Mouse (Mus musculus): ENCODE data around the gene Pnlip.

The Pnlip gene

DNA sequence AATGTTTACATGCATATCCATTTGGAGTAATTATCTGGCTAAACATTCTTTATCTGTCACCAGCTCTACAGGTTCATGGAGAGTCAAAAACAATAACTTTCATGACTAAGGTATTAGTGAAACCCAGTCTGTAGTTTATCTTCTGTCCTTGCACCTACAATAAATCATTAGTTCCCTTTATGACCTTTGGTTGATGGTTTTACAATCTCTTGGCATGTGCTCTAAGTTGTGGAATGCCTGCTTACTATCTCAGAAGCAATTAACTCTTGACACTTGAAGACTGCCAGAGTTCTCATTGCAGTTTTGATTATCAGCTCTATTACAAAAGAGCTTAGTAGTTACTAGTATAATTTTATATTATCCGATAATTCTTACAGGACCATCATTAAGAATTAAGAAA, 36.6 kb downstream of the Pnlip start:
- Histone ChIP-seq H3K4me1 (replicated peaks; ENCODE audit: low read depth, low read length) (no peaks in the 10 kb centered on the region), H3K4me3 (replicated peaks; ENCODE audit: low read length) (no peak overlapping the region), H3K9me3 (ENCODE audit: low read length) (peaks cover 25% of the 10 kb centered on the region), H3K27me3 (ENCODE audit: insufficient read depth, low read length) (no peaks in the 10 kb centered on the region), H3K36me3 (ENCODE audit: insufficient read depth, low read length) (no peaks in the 10 kb centered on the region)
- no peak for TF ChIP-seq POU5F1 (IDR thresholded peaks at IDR 0.05; ENCODE audit: borderline replicate concordance, low read length)
- TF ChIP-seq CTCF (conservative IDR thresholded peaks at IDR 0.05; ENCODE audit: low read length): no peak
- TF ChIP-seq NANOG (IDR thresholded peaks at IDR 0.05; ENCODE audit: borderline replicate concordance, low read length): no peak

- no peaks in the 10 kb centered on the region for H3K4me1 ChIP-seq (replicated peaks; ENCODE audit: low read depth, low read length)
- H3K36me3 ChIP-seq (ENCODE audit: insufficient read depth, low read length): no peaks in the 10 kb centered on the region
- H3K9me3 ChIP-seq (ENCODE audit: low read length): peaks cover 13% of the 10 kb centered on the region
- H3K27me3 ChIP-seq (ENCODE audit: insufficient read depth, low read length): no peaks in the 10 kb centered on the region
- H3K4me3 ChIP-seq (replicated peaks; ENCODE audit: low read length): no peak overlapping the region
- TF ChIP-seq CTCF (conservative IDR thresholded peaks at IDR 0.05; ENCODE audit: low read length) (no peak), NANOG (IDR thresholded peaks at IDR 0.05; ENCODE audit: borderline replicate concordance, low read length) (no peak), POU5F1 (IDR thresholded peaks at IDR 0.05; ENCODE audit: borderline replicate concordance, low read length) (no peak)
Observed at GRCm38 (mm10) chr19:58695314-58695713, 43.0 kb downstream of the Pnlip start.

- Histone ChIP-seq H3K36me3 (ENCODE audit: insufficient read depth, low read length) (no peaks in the 10 kb centered on the region), H3K4me1 (replicated peaks; ENCODE audit: low read depth, low read length) (no peaks in the 10 kb centered on the region), H3K4me3 (replicated peaks; ENCODE audit: low read length) (no peak overlapping the region), H3K9me3 (ENCODE audit: low read length) (peaks cover 13% of the 10 kb centered on the region), H3K27me3 (ENCODE audit: insufficient read depth, low read length) (no peaks in the 10 kb centered on the region)
- TF ChIP-seq POU5F1 (IDR thresholded peaks at IDR 0.05; ENCODE audit: borderline replicate concordance, low read length) (no peak), CTCF (conservative IDR thresholded peaks at IDR 0.05; ENCODE audit: low read length) (no peak), NANOG (IDR thresholded peaks at IDR 0.05; ENCODE audit: borderline replicate concordance, low read length) (no peak)
Observed at GRCm38 (mm10) chr19:58696235-58696634, 43.9 kb downstream of the Pnlip start.

- Histone ChIP-seq H3K36me3 (ENCODE audit: insufficient read depth, low read length) (no peaks in the 10 kb centered on the region), H3K27me3 (ENCODE audit: insufficient read depth, low read length) (no peaks in the 10 kb centered on the region), H3K4me1 (replicated peaks; ENCODE audit: low read depth, low read length) (peaks cover 38% of the 10 kb centered on the region), H3K9me3 (ENCODE audit: low read length) (no peaks in the 10 kb centered on the region), H3K4me3 (replicated peaks; ENCODE audit: low read length) (no peak overlapping the region)
- TF ChIP-seq POU5F1 (IDR thresholded peaks at IDR 0.05; ENCODE audit: borderline replicate concordance, low read length): no peak
- no peak for TF ChIP-seq NANOG (IDR thresholded peaks at IDR 0.05; ENCODE audit: borderline replicate concordance, low read length)
- no peak for TF ChIP-seq CTCF (conservative IDR thresholded peaks at IDR 0.05; ENCODE audit: low read length)
Observed at GRCm38 (mm10) chr19:58704556-58704955, 52.3 kb downstream of the Pnlip start.

- Histone ChIP-seq H3K27me3 (ENCODE audit: insufficient read depth, low read length) (no peaks in the 10 kb centered on the region), H3K36me3 (ENCODE audit: insufficient read depth, low read length) (no peaks in the 10 kb centered on the region), H3K9me3 (ENCODE audit: low read length) (no peaks in the 10 kb centered on the region), H3K4me3 (replicated peaks; ENCODE audit: low read length) (no peak overlapping the region), H3K4me1 (replicated peaks; ENCODE audit: low read depth, low read length) (peaks cover 20% of the 10 kb centered on the region)
- TF ChIP-seq NANOG (IDR thresholded peaks at IDR 0.05; ENCODE audit: borderline replicate concordance, low read length) (no peak), POU5F1 (IDR thresholded peaks at IDR 0.05; ENCODE audit: borderline replicate concordance, low read length) (no peak), CTCF (conservative IDR thresholded peaks at IDR 0.05; ENCODE audit: low read length) (no peak)
Observed at GRCm38 (mm10) chr19:58708611-58709010, 56.3 kb downstream of the Pnlip start.

- no peaks in the 10 kb centered on the region for H3K36me3 ChIP-seq (ENCODE audit: insufficient read depth, low read length)
- no peak for TF ChIP-seq POU5F1 (IDR thresholded peaks at IDR 0.05; ENCODE audit: borderline replicate concordance, low read length)
- TF ChIP-seq NANOG (IDR thresholded peaks at IDR 0.05; ENCODE audit: borderline replicate concordance, low read length): no peak
- no peak for TF ChIP-seq CTCF (conservative IDR thresholded peaks at IDR 0.05; ENCODE audit: low read length)
- peaks cover 9% of the 10 kb centered on the region for H3K9me3 ChIP-seq (ENCODE audit: low read length)
- no peaks in the 10 kb centered on the region for H3K4me1 ChIP-seq (replicated peaks; ENCODE audit: low read depth, low read length)
- H3K27me3 ChIP-seq (ENCODE audit: insufficient read depth, low read length): no peaks in the 10 kb centered on the region
- H3K4me3 ChIP-seq (replicated peaks; ENCODE audit: low read length): no peak overlapping the region
Observed at GRCm38 (mm10) chr19:58717925-58718324, 65.6 kb downstream of the Pnlip start.

GRCm38 (mm10) chr19:58720439-58720838, 68.1 kb downstream of the Pnlip start:
- no peak for TF ChIP-seq CTCF (conservative IDR thresholded peaks at IDR 0.05; ENCODE audit: low read length)
- no peak for TF ChIP-seq POU5F1 (IDR thresholded peaks at IDR 0.05; ENCODE audit: borderline replicate concordance, low read length)
- TF ChIP-seq NANOG (IDR thresholded peaks at IDR 0.05; ENCODE audit: borderline replicate concordance, low read length): no peak
- no peak overlapping the region for H3K4me3 ChIP-seq (replicated peaks; ENCODE audit: low read length)

DNA sequence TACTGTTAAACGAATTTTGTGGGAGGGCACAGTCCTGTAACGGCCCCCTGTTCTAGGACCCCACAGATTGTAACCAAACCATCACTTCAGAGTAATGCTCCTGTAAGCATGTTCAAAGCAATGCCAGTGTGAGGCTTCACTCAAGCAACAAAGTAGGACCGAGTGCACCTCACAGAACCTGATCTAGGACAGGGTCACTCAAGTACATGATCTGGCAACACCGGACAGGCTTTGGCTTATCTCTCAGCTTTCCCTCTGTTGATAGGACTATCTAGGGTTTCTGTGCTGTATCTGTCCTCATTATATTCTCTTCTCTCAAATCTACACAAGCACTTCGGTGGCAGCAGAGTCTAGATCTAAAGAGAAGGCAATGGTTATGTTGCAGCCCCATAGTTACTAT, 74.3 kb downstream of the Pnlip start:
- Histone ChIP-seq H3K4me1 (replicated peaks; ENCODE audit: low read depth, low read length) (no peaks in the 10 kb centered on the region), H3K9me3 (ENCODE audit: low read length) (peaks cover 9% of the 10 kb centered on the region), H3K36me3 (ENCODE audit: insufficient read depth, low read length) (no peaks in the 10 kb centered on the region), H3K27me3 (ENCODE audit: insufficient read depth, low read length) (no peaks in the 10 kb centered on the region), H3K4me3 (replicated peaks; ENCODE audit: low read length) (no peak overlapping the region)
- TF ChIP-seq CTCF (conservative IDR thresholded peaks at IDR 0.05; ENCODE audit: low read length) (no peak), NANOG (IDR thresholded peaks at IDR 0.05; ENCODE audit: borderline replicate concordance, low read length) (no peak), POU5F1 (IDR thresholded peaks at IDR 0.05; ENCODE audit: borderline replicate concordance, low read length) (no peak)

More at GRCm38 (mm10) chr19:58720439-58720838, 68.1 kb downstream of the Pnlip start:
- H3K9me3 ChIP-seq (ENCODE audit: low read length): peaks cover 9% of the 10 kb centered on the region
- no peaks in the 10 kb centered on the region for H3K4me1 ChIP-seq (replicated peaks; ENCODE audit: low read depth, low read length)
- H3K27me3 ChIP-seq (ENCODE audit: insufficient read depth, low read length): no peaks in the 10 kb centered on the region
- no peaks in the 10 kb centered on the region for H3K36me3 ChIP-seq (ENCODE audit: insufficient read depth, low read length)

DNA sequence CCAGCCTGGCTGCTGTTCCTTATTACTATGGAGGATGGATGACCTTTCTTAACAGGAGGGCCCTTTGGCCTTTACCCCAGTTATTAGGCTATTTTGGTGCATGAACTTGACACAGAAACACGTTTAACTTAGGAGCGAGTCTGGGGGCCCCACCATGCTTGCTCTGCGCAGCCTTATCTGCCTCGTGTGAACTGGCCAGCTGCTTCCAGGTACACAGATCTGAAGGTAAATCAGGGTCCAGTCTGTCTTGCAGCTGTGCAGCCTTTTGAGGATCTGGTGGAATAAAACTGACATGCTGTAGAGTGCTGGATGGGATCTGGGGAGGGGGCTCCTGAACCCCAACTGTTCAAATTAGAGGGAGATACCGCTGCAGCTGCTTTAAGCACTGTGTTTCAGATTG, 75.5 kb downstream of the Pnlip start:
- H3K4me3 ChIP-seq (replicated peaks; ENCODE audit: low read length): no peak overlapping the region
- H3K4me1 ChIP-seq (replicated peaks; ENCODE audit: low read depth, low read length): no peaks in the 10 kb centered on the region
- no peaks in the 10 kb centered on the region for H3K36me3 ChIP-seq (ENCODE audit: insufficient read depth, low read length)
- no peaks in the 10 kb centered on the region for H3K27me3 ChIP-seq (ENCODE audit: insufficient read depth, low read length)
- H3K9me3 ChIP-seq (ENCODE audit: low read length): no peaks in the 10 kb centered on the region
- TF ChIP-seq CTCF (conservative IDR thresholded peaks at IDR 0.05; ENCODE audit: low read length): no peak
- TF ChIP-seq POU5F1 (IDR thresholded peaks at IDR 0.05; ENCODE audit: borderline replicate concordance, low read length): no peak
- TF ChIP-seq NANOG (IDR thresholded peaks at IDR 0.05; ENCODE audit: borderline replicate concordance, low read length): no peak

Data from E14TG2a.4 (cell line).